Mouse (Mus musculus): ENCODE results near the gene Dock3. TPM values are rescaled to one million over a fixed set of nuclear protein-coding genes. Genes with fewer than 3 reads are reported as not detected.
A peak's percentile ranks its signal among the peaks of the same experiment; 100 is the strongest.
"Not testable (repeated sequence)": the region's sequence is repeated elsewhere in the genome, so short reads cannot be mapped to it uniquely, and the experiment has no call there.

Gene Dock3
- polyA plus RNA-seq, 1 experiment from 2014 or later, result 0.64 TPM

DNA sequence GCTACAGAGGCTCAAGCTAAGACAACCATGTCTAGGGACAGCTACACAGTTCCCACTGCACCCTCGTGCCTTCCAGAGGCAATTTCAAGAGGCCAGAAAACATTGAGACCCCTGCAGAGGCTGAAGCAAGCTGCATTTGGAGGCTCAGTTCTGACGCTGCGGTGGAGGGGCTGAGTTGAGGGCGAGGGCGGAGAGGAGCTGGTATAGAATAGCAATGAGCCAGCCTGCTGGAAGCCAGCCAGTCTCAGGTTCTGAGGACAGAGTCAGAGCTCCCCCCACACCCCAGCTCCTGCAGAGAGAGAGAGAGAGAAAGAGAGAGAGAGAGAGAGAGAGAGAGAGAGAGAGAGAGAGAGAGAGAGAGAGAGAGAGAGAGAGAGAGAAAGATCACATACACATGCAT lies 20.5 kb upstream of the Dock3 start:
- no peak for ATAC-seq (ENCODE audit: low FRiP score, low read depth)
- 27% methylated on average over 5 of the region's 5 CpGs for WGBS

DNA sequence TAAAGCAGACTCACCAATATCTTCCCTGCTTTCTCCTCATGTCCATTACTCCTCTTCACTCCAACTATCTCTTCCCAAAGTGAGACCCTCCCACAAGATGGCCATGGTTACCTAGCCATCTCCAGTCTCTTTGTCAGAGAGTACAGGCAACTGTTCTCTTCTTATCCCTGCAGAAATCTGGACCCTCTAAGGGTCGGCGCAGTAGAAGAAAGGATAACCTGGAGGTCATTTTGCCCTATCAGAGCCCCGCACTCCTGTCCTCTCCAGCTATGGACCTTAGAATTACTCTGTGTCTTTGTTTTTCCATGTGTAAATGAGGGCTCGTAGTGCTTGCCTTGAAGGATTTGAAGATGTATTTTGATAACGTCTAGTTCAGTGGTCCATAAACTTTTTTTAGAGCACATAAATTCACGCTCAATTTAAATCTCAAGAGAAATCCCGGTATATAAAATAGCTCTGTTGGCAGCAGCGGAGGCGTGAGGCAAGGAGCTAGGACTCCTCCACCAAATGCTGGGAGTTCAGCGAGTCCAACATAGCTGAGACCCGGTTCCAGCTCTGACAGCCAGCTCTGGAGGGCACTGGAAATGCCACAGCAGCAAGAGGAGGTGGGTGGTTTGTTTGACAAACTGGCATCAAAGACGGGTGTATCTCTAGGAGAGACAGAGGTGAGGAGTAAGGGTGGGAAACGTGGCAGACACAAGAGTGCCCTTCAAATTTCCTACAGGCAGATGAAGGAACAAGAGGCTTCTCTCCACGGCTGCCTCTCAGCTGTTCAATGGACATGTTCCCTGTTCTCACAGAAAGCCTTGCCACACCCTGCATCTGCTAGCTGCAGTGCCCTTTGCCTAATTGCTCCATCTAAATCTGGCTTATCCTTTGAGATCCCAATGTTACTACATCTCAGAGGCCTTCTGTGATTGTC lies 19.0 kb upstream of the Dock3 start:
- no peaks in the 10 kb centered on the region for H3K27me3 ChIP-seq
- H3K4me2 ChIP-seq (replicated peaks), result no peak overlapping the region
- H3K4me3 ChIP-seq, result no peak overlapping the region
- 0 out of 2 replicates have a peak, but pooled peaks cover 4% of the 10 kb centered on the region for H3K4me1 ChIP-seq
- no peak overlapping the region for H3K27ac ChIP-seq
- H3K9ac ChIP-seq, result no peak overlapping the region
- WGBS, result 74% methylated on average over 14 of the region's 14 CpGs
- no peak for ATAC-seq (ENCODE audit: low FRiP score, low read depth)
- H3K36me3 ChIP-seq, result no peaks in the 10 kb centered on the region
- no peaks in the 10 kb centered on the region for H3K9me3 ChIP-seq

More for the DNA sequence above, 20.5 kb upstream of the Dock3 start:
- Histone ChIP-seq H3K4me2 (replicated peaks) (no peak overlapping the region; the same call in 1 of the 2 replicates), H3K27ac (no peak overlapping the region), H3K4me1 (0 out of 2 replicates have a peak, but pooled peaks cover 4% of the 10 kb centered on the region), H3K4me3 (no peak overlapping the region), H3K9me3 (no peaks in the 10 kb centered on the region), H3K27me3 (no peaks in the 10 kb centered on the region), H3K9ac (no peak overlapping the region), H3K36me3 (no peaks in the 10 kb centered on the region)

DNA sequence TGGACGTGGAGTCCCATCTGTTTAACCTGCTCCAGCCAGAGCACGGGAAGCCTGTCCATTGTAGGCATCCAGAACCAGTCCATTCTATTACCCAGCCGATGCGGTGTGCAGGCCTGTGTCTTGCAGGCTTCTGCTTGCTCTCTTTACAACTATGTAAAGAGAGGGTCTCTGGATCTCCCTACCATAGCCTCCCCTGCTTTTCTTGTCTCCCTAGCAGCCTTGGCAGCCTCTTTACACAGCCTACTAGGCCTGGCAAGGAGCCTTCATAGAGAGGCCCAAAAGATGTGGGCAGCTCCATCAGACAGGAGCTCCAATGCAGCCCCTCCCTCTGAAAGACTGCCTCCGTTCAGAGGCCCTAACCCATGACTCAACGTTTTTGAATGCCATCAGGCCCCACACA lies 17.4 kb upstream of the Dock3 start:
- H3K9me3 ChIP-seq, result no peaks in the 10 kb centered on the region
- no peak overlapping the region for H3K4me2 ChIP-seq (replicated peaks)
- H3K4me3 ChIP-seq, result no peak overlapping the region
- no peak overlapping the region for H3K27ac ChIP-seq
- H3K9ac ChIP-seq, result no peak overlapping the region
- H3K27me3 ChIP-seq, result no peaks in the 10 kb centered on the region
- H3K4me1 ChIP-seq, result no peaks in the 10 kb centered on the region
- ATAC-seq (ENCODE audit: low FRiP score, low read depth), result no peak
- H3K36me3 ChIP-seq, result no peaks in the 10 kb centered on the region
- WGBS, result 70% methylated on average over 6 of the region's 6 CpGs

DNA sequence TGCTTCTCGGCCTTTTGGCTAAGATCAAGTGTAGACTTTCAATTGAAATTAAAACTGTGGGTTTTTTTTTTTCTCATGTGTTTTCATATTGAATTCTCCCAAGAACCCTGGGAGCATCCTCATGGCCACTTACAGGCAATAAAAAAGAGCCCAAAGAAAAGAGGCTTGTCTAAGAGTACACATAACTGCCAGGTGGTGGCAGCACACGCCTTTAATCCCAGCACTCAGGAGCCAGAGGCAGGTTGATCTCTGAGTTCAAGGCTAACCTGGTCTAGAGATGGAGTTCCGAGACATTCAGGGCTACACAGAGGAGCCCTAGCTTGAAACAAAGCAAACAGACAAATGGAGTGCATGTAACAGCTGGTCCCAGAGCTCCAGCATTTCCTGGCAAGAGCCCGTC lies 14.5 kb upstream of the Dock3 start:
- Histone ChIP-seq H3K9me3 (no peaks in the 10 kb centered on the region), H3K4me2 (replicated peaks) (no peak overlapping the region), H3K27me3 (0 out of 2 replicates have a peak, but pooled peaks cover 4% of the 10 kb centered on the region), H3K4me1 (no peaks in the 10 kb centered on the region), H3K36me3 (no peaks in the 10 kb centered on the region), H3K4me3 (no peak overlapping the region), H3K27ac (no peak overlapping the region), H3K9ac (no peak overlapping the region)
- WGBS, result 55% methylated on average over 4 of the region's 4 CpGs
- ATAC-seq (ENCODE audit: low FRiP score, low read depth), result no peak

DNA sequence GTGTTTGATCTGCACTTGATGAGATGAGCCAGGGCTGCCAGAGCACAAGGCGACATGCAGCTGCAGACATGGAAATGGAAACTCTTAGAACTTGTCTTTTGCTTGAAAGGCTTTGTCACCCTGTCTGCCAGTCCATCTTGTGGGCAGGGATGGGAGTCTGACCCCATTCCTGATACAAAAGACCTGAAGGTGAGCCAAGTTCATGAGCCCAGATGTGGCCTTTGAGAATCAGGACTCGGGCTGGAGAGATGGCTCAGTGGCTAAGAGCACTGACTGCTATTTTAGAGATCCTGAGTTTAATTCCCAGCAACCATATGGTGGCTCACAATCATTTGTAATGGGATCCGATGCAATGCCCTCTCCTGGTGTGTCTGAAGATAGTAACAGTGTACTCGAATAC lies 13.6 kb upstream of the Dock3 start:
- H3K9ac ChIP-seq, result no peak overlapping the region
- no peaks in the 10 kb centered on the region for H3K4me1 ChIP-seq
- no peaks in the 10 kb centered on the region for H3K36me3 ChIP-seq
- 0 out of 2 replicates have a peak, but pooled peaks cover 4% of the 10 kb centered on the region for H3K27me3 ChIP-seq
- WGBS, result 86% methylated on average over 4 of the region's 4 CpGs
- no peak for ATAC-seq (ENCODE audit: low FRiP score, low read depth)
- no peak overlapping the region for H3K4me3 ChIP-seq
- no peak overlapping the region for H3K4me2 ChIP-seq (replicated peaks)
- no peaks in the 10 kb centered on the region for H3K9me3 ChIP-seq
- H3K27ac ChIP-seq, result no peak overlapping the region

DNA sequence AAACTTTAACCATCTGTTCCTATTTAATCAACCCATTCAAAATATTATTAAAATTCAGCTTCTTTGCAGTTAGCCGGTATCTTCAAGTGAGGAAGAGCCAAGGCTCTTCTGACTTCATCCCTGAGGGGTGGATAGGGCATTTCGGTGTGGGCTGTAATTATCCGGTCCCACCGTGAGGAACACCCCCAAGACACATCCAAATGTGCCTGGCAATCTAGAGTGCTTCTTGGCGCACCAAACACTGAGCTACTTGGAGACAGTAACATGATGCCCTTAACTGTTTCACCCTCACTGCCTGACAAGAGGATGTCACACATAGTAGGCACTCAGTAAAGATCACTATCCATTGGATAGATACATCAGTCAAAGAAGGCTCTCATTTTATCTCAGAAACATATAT lies 4.4 kb upstream of the Dock3 start:
- H3K9me3 ChIP-seq, result no peaks in the 10 kb centered on the region
- H3K9ac ChIP-seq, result no peak overlapping the region
- no peak overlapping the region for H3K4me3 ChIP-seq
- peaks cover 86% of the 10 kb centered on the region for H3K27me3 ChIP-seq
- H3K4me2 ChIP-seq (replicated peaks), result no peak overlapping the region
- ATAC-seq (ENCODE audit: low FRiP score, low read depth), result no peak
- no peak overlapping the region for H3K27ac ChIP-seq
- WGBS, result 62% methylated on average over 5 of the region's 5 CpGs
- H3K36me3 ChIP-seq, result no peaks in the 10 kb centered on the region
- H3K4me1 ChIP-seq, result peaks cover 5% of the 10 kb centered on the region; the same call in 1 of the 2 replicates

DNA sequence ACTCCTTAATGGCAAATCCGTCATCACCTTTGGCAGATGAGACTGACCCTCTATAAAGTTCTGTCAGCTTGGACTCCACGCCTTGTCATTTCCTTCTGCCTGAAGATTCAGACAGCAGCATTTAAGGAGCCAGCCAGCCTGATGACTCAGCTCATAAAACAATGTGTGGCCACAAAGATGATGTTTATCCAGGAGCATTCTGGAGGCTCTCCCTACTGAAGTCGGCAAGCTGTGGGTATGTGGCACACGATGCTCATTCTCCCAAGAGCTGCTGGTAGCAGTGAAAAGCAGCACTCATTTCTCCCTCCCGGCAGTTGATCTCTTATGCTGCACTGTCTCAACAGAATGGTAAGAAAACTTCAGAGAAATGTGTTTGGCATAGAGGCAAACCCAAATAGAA lies 3.6 kb upstream of the Dock3 start:
- H3K9me3 ChIP-seq, result no peaks in the 10 kb centered on the region
- no peak for ATAC-seq (ENCODE audit: low FRiP score, low read depth)
- no peak overlapping the region for H3K27ac ChIP-seq
- peaks cover 7% of the 10 kb centered on the region; the same call in 1 of the 2 replicates for H3K4me1 ChIP-seq
- 43% methylated on average over 5 of the region's 5 CpGs for WGBS
- peaks cover 91% of the 10 kb centered on the region for H3K27me3 ChIP-seq
- no peaks in the 10 kb centered on the region for H3K36me3 ChIP-seq
- H3K9ac ChIP-seq, result no peak overlapping the region
- H3K4me2 ChIP-seq (replicated peaks), result no peak overlapping the region
- H3K4me3 ChIP-seq, result no peak overlapping the region

DNA sequence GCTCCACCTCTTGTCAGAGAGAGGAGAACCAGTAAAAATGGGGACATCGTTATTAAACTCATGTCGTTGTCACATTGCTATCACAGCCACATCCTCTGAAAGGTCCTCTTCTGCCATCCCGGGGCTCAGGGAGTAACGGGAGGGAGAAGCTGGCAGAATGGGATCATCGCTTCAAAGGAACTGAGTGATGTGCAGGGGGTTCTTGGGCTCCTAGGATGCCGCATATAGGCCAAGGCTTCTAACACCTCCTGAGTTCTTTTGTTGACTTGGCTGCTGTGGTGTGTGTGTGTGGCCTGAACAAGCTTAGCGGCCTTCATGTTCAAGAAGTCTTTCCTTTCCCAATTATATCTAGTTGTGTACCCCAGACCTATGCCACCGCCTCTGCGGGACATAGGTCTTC lies 431 bp upstream of the Dock3 start:
- Histone ChIP-seq H3K27me3 (peaks cover 92% of the 10 kb centered on the region), H3K9ac (peak overlapping the region; percentile 65; the same call in 1 of the 2 replicates), H3K36me3 (no peaks in the 10 kb centered on the region), H3K4me3 (peak overlapping the region; percentile 60), H3K4me2 (replicated peaks) (peak overlapping the region; percentile 98), H3K9me3 (no peaks in the 10 kb centered on the region), H3K27ac (no peak overlapping the region), H3K4me1 (peaks cover 7% of the 10 kb centered on the region; the same call in 1 of the 2 replicates)
- ATAC-seq (ENCODE audit: low FRiP score, low read depth), result no peak
- 20% methylated on average over 9 of the region's 9 CpGs for WGBS

DNA sequence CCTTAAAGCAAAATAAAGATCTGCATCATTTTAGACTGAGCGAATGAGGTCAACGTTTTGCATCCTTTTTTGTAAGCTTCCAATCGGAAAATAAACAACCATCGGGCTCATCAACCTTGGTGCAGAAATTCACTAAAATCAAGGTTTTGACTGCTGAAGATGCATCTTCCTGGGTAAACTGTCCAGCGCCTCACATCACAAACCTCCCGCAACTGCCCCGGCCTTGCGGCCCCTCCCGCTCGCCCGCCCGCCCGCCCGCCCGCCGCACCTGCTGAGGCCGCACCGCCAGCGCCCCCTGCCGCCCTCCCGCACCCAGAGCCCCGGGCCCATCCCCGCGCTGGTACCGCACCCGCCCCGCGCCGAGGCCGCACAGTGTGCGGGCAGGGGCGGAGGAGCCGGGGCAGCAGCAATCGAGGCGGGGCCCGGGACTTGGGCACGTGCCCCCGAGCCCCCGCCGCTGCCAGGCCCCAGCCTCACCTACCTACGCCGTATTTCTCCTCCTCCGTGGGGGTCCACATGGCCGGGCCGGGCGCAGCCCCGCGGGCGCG lies 644 bp downstream of the Dock3 start:
- 2% methylated on average over 34 of the region's 50 CpGs for whole genome bisulfite sequencing
- H3K4me2 ChIP-seq (replicated peaks), result peak overlapping the region; percentile 98
- peaks cover 89% of the 10 kb centered on the region for H3K27me3 ChIP-seq
- H3K36me3 ChIP-seq, result no peaks in the 10 kb centered on the region
- peak overlapping the region; percentile 60 for H3K4me3 ChIP-seq
- H3K27ac ChIP-seq, result no peak overlapping the region
- H3K9ac ChIP-seq, result peak overlapping the region; percentile 65
- H3K9me3 ChIP-seq, result no peaks in the 10 kb centered on the region
- ATAC-seq (ENCODE audit: low FRiP score, low read depth), result peak; percentile 63
- H3K4me1 ChIP-seq, result peaks cover 7% of the 10 kb centered on the region; the same call in 1 of the 2 replicates

DNA sequence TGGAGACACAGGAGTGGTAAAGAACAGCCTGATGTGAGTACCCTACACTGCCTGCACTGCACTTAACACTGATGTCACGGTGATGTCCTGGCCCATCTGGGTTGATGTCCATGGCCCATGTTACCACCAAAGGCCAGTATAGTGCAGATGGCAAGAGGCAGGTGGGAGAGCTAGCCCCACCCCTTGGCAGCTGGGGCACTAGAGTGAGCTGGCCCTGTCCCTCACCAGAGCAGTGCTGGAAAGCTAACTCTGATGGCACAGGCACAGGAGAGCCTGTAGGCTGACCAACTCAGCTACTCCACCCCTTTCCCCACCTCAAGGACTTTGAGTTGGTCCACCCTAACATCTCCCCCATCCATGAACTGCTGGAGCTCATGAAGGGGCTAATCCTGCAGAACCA lies 7.1 kb downstream of the Dock3 start:
- WGBS, result 88% methylated on average over 1 of the region's 1 CpGs

DNA sequence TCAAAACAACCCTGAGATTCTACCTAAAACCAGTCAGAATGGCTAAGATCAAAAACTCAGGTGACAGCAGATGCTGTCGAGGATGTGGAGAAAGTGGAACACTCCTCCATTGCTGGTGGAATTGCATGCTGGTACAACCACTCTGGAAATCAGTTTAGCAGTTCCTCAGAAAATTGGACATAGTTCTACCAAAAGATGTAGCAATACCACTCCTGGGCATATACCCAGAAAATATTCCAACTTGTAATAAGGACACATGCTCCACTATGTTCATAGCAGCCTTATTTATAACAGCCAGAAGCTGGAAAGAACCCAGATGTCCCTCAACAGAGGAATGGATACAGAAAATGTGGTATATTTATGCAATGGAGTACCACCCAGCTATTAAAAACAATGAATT lies 56.9 kb downstream of the Dock3 start:
- WGBS, result 79% methylated on average over 1 of the region's 1 CpGs
- not testable (repeated sequence) for ATAC-seq (ENCODE audit: low FRiP score, low read depth); H3K27ac ChIP-seq; H3K4me2 ChIP-seq (replicated peaks); H3K4me3 ChIP-seq; H3K4me1 ChIP-seq; H3K36me3 ChIP-seq; H3K9ac ChIP-seq; H3K27me3 ChIP-seq; H3K9me3 ChIP-seq

More for the DNA sequence above, 7.1 kb downstream of the Dock3 start:
- H3K4me1 ChIP-seq, result no peaks in the 10 kb centered on the region
- no peak overlapping the region for H3K27ac ChIP-seq
- H3K36me3 ChIP-seq, result no peaks in the 10 kb centered on the region
- H3K9ac ChIP-seq, result no peak overlapping the region
- peaks cover 42% of the 10 kb centered on the region for H3K27me3 ChIP-seq
- no peak overlapping the region for H3K4me2 ChIP-seq (replicated peaks)
- no peak for ATAC-seq (ENCODE audit: low FRiP score, low read depth)
- no peak overlapping the region for H3K4me3 ChIP-seq
- H3K9me3 ChIP-seq, result no peaks in the 10 kb centered on the region

DNA sequence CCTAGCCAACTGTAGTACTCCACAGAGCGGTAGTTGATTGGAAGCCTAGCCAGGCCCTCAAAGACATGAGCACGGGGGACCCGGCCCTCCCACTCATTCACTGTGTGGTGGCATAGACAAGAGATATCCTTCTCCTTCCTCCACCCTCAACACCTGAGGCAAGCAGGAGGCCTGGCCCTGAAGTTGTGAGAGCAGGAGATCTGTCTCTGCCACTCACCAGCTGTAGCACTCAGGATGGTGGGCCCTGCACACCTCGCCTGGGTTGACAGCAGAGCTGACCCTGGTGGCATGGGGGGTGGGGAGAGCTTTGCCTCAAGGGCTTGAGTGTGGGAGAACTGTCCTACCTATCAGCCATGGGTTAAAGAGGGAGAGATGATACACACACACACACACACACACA lies 65.9 kb downstream of the Dock3 start:
- Histone ChIP-seq H3K4me3 (no peak overlapping the region), H3K9ac (no peak overlapping the region), H3K4me2 (replicated peaks) (no peak overlapping the region), H3K4me1 (no peaks in the 10 kb centered on the region), H3K36me3 (no peaks in the 10 kb centered on the region), H3K27ac (no peak overlapping the region), H3K27me3 (no peaks in the 10 kb centered on the region), H3K9me3 (no peaks in the 10 kb centered on the region)
- ATAC-seq (ENCODE audit: low FRiP score, low read depth), result no peak
- 80% methylated on average over 4 of the region's 4 CpGs for WGBS
